In genomic region chr19:56769024-56769423, GRCm38 (mm10) we compare ENCODE assay signal across 22 mouse cellular contexts. TPM values are rescaled to one million over a fixed set of nuclear protein-coding genes. Genes with fewer than 3 reads are reported as not detected.
DNase-seq lines count a peak whose midpoint lies in the region; ATAC-seq and TF ChIP-seq lines count a peak whose summit lies in the region.
"Had no signal": no experiment of that assay in that cellular context is flagged by ENCODE, and none has a peak within 500 bp of the region (broad histone marks: within the 10 kb centered on the region; RNA-seq: fewer than 3 reads in every experiment).

No protein-coding gene starts in this region.

- H3K9me3 ChIP-seq in intestine, postnatal 0 days (ENCODE audit: control insufficient read depth) = no peaks in the 10 kb centered on the region
- H3K9me3 ChIP-seq: embryonic facial prominence, embryonic 10.5 days; heart, embryonic 12.5 days; hindbrain, embryonic 15.5 days had no signal

- H3K36me3 ChIP-seq in intestine, postnatal 0 days (ENCODE audit: control insufficient read depth, insufficient read depth) = no peaks in the 10 kb centered on the region
- H3K36me3 ChIP-seq: embryonic facial prominence, embryonic 10.5 days; heart, embryonic 12.5 days; hindbrain, embryonic 15.5 days had no signal

- peak; percentile 53 to 54 for DNase-seq in left cerebral cortex, adult 18-20 months (ENCODE audit: low spot score in 2 of 2)
- DNase-seq in left cerebral cortex, adult 11 months (ENCODE audit: low spot score) = no peak
- DNase-seq in brain, adult 2 months (ENCODE audit: low read depth, low spot score) = peak; percentile 77
- peak; percentile 40 to 79 for DNase-seq in frontal cortex, postnatal 36 days (ENCODE audit: low spot score in 2 of 2)
- peak; percentile 54 for DNase-seq in right cerebral cortex, postnatal 25 days
- DNase-seq in urinary bladder, postnatal 4 days (ENCODE audit: low spot score in 2 of 2) = no peak
- DNase-seq: adrenal gland, postnatal 10 days; cerebellum, adult 18-20 months; cerebellum, postnatal 10 days; forebrain, postnatal 0 days; gastrocnemius, adult 2 months; gastrocnemius, postnatal 25 days had no signal

- ATAC-seq in intestine, postnatal 0 days = no peak
- ATAC-seq in inflammation-experienced regulatory T-cells, adult 6 months = no peak
- ATAC-seq: forebrain, embryonic 13.5 days; forebrain, postnatal 0 days had no signal

- no peak overlapping the region for H3K4me2 ChIP-seq in intestine, postnatal 0 days (replicated peaks; ENCODE audit: low read depth)
- H3K4me2 ChIP-seq: forebrain, embryonic 13.5 days; heart, embryonic 12.5 days; hindbrain, embryonic 15.5 days had no signal

- no peaks in the 10 kb centered on the region for H3K4me1 ChIP-seq in intestine, postnatal 0 days (replicated peaks; ENCODE audit: control insufficient read depth, insufficient read depth, low read length)
- H3K4me1 ChIP-seq: hindbrain, embryonic 15.5 days had no signal

- 83% methylated on average over 9 of the region's 9 CpGs for WGBS in intestine, postnatal 0 days

- no peak overlapping the region for H3K27ac ChIP-seq in intestine, postnatal 0 days (ENCODE audit: low read depth, low read length)
- H3K27ac ChIP-seq: embryonic facial prominence, embryonic 10.5 days; forebrain, embryonic 13.5 days; gastrocnemius, adult 2 months; hindbrain, embryonic 15.5 days had no signal

- no peaks in the 10 kb centered on the region for H3K27me3 ChIP-seq in intestine, postnatal 0 days (replicated peaks; ENCODE audit: control insufficient read depth, insufficient read depth, low read length)
- H3K27me3 ChIP-seq: forebrain, embryonic 13.5 days; heart, embryonic 12.5 days; hindbrain, embryonic 15.5 days had no signal

- no peak for TF ChIP-seq CTCF in intestine, postnatal 0 days (IDR thresholded peaks at IDR 0.05; ENCODE audit: low read depth)

- no peak overlapping the region for H3K9ac ChIP-seq in intestine, postnatal 0 days (ENCODE audit: low read depth, low read length)
- H3K9ac ChIP-seq: forebrain, embryonic 13.5 days; forebrain, postnatal 0 days; heart, embryonic 12.5 days; hindbrain, embryonic 15.5 days had no signal

- no peak overlapping the region for H3K4me3 ChIP-seq in intestine, postnatal 0 days (ENCODE audit: low read depth, low read length)
- H3K4me3 ChIP-seq: embryonic facial prominence, embryonic 10.5 days; forebrain, embryonic 13.5 days; gastrocnemius, adult 2 months; heart, embryonic 12.5 days; hindbrain, embryonic 15.5 days had no signal

RNA-seq across cellular contexts. Expression of gene Adrb1, which starts 47.0 kb away (rescaled TPM):
- 10 to 100 TPM; 50.2 to 50.7 TPM for total RNA-seq in left cerebral cortex, adult 18-20 months (2021)
- polyA plus RNA-seq in intestine, postnatal 0 days (2015; fragmentation: Nextera tagmentation; extraction: Ambion mirVana) = 1.0 and 1.3 TPM in 2 replicates
- polyA plus RNA-seq in inflammation-experienced regulatory T-cells, adult 6 months (2017; shearing (Covaris generic)) = under 1 TPM in 1 of 3 experiments, not detected in 2; 0.20 TPM
- total RNA-seq: granulocyte monocyte progenitor cell, adult 5-6 weeks; MEL had no signal

RNA-seq across cellular contexts. Expression of gene Ccdc186, which starts 53.0 kb away (rescaled TPM):
- 10 to 100 TPM; 59.2 to 59.6 TPM for total RNA-seq in left cerebral cortex, adult 18-20 months (2021)
- 11.3 and 11.8 TPM in 2 replicates for polyA plus RNA-seq in intestine, postnatal 0 days (2015; fragmentation: Nextera tagmentation; extraction: Ambion mirVana)
- polyA plus RNA-seq in inflammation-experienced regulatory T-cells, adult 6 months (2017; shearing (Covaris generic)) = 10 to 100 TPM in 2 of 3 experiments, 1 to 10 TPM in 1; 8.1 to 12.1 (median 11.4) TPM

RNA-seq across cellular contexts. Expression of gene Tdrd1, which starts 57.0 kb away (rescaled TPM):
- under 1 TPM; 0.28 to 0.44 TPM for total RNA-seq in left cerebral cortex, adult 18-20 months (2021)
- 0.12 and 0.13 TPM in 2 replicates for polyA plus RNA-seq in intestine, postnatal 0 days (2015; fragmentation: Nextera tagmentation; extraction: Ambion mirVana)
- not detected for polyA plus RNA-seq in inflammation-experienced regulatory T-cells, adult 6 months (2017; shearing (Covaris generic))
- total RNA-seq: gastrocnemius, adult 2 months; gastrocnemius, postnatal 25 days; granulocyte monocyte progenitor cell, adult 5-6 weeks; heart, adult 8-10 months; MEL had no signal
- polyA plus RNA-seq: C2C12 had no signal

Comparison
In these comparisons a context has a peak if more than half of its experiments do, and no peak if none do; other contexts are left out.
1. DNase-seq: peak in left cerebral cortex, adult 18-20 months (2 of 2), brain, adult 2 months (single experiment), frontal cortex, postnatal 36 days (2 of 2) and right cerebral cortex, postnatal 25 days (single experiment); none in left cerebral cortex, adult 11 months (single experiment) and urinary bladder, postnatal 4 days (0 of 2).